Mouse (Mus musculus): ENCODE measurements around the gene Endou. TPM values are rescaled to one million over a fixed set of nuclear protein-coding genes. Genes with fewer than 3 reads are reported as not detected.

Gene Endou
- polyA plus RNA-seq, 1 experiment = 0.04 TPM

DNA sequence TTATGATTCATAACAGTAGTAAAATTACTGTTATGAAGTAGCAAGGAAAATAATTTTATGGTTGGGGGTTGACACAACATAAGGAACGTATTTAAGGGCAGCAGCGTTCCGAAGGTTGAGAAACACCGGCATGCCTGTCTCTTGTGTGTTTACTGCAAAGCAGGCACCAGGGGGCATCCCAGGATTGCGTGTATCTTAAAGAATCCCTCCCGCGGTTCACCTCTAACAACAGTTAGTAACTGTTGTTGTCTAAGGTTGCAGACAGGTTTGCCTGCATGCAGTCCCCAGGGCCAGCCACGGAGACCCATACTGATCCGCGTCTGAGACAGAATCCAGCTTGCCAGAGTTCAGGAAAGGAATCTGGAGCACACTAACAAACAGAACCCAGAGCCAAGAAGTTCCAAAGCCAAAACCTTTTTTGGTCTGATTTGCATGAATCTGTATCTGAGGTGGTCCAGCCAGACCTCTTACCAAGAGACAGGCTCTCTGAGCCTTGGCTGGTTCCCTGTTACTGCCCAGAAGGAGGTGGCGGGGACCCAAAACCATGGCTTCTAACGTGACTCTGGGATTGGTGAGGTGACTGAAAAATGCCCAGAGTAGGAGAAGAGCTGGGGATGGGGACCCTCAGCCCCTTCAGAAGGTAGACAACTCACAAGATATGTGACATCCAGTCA is 13.1 kb downstream of the Endou start:
- peaks cover 13% of the 10 kb centered on the region for H3K27me3 ChIP-seq (ENCODE audit: control insufficient read depth, insufficient read depth, insufficient read length)
- no peak for TF ChIP-seq FOSL1 (IDR thresholded peaks at IDR 0.05; ENCODE audit: insufficient read depth, low read length, poor library complexity, severe bottlenecking)
- no peak for TF ChIP-seq CEBPB (IDR thresholded peaks at IDR 0.05; ENCODE audit: low read depth)
- TF ChIP-seq MYOG (IDR thresholded peaks at IDR 0.05; ENCODE audit: control insufficient read depth, extremely low read depth, insufficient read length) = no peak
- no peak for TF ChIP-seq USF1 (IDR thresholded peaks at IDR 0.05; ENCODE audit: low read depth)
- peak; percentile 64 for TF ChIP-seq CTCF (IDR thresholded peaks at IDR 0.05; ENCODE audit: control insufficient read depth, insufficient read depth, insufficient read length)
- no peak for TF ChIP-seq MYOD1 (IDR thresholded peaks at IDR 0.05; ENCODE audit: control insufficient read depth, insufficient read length, low read depth)
- peak; percentile 5 for TF ChIP-seq MAX (IDR thresholded peaks at IDR 0.05)

DNA sequence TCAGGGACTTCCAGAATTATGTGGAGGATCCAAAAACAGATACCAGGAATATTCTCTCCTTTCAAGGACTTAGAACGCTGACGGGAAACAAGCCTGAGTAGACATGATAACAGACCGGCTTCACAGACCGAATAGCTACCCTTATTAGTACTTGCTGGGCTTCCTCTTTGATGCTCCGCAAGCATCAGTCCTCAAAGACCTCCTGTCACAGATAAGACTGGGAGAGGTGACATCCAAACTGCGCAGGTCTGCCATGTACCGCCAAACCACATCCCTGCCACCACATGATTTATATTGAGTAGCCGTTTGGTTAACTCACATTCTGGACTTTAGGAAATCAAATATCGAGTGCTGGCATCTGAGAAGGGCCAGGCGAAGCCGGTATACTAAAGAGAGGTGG is 14.4 kb downstream of the Endou start:
- Histone ChIP-seq H3K79me2 (ENCODE audit: control insufficient read depth, insufficient read depth) (no peaks in the 10 kb centered on the region), H3K79me3 (ENCODE audit: low read depth) (no peaks in the 10 kb centered on the region), H3K27me3 (ENCODE audit: control insufficient read depth, insufficient read depth, insufficient read length) (peaks cover 13% of the 10 kb centered on the region), H3K4me3 (ENCODE audit: insufficient read depth, poor library complexity, severe bottlenecking) (no peak overlapping the region), H3K36me3 (ENCODE audit: control insufficient read depth, insufficient read depth) (no peaks in the 10 kb centered on the region), H3ac (ENCODE audit: control insufficient read depth, insufficient read length, low read depth) (no peak overlapping the region)
- TF ChIP-seq CEBPB (IDR thresholded peaks at IDR 0.05; ENCODE audit: low read depth) (no peak), FOSL1 (IDR thresholded peaks at IDR 0.05; ENCODE audit: insufficient read depth, low read length, poor library complexity, severe bottlenecking) (no peak), MYOD1 (IDR thresholded peaks at IDR 0.05; ENCODE audit: control insufficient read depth, insufficient read length, low read depth) (no peak), CTCF (IDR thresholded peaks at IDR 0.05; ENCODE audit: control insufficient read depth, insufficient read depth, insufficient read length) (no peak), MAX (IDR thresholded peaks at IDR 0.05) (no peak)

More for the DNA sequence above, 13.1 kb downstream of the Endou start:
- Histone ChIP-seq H3K36me3 (ENCODE audit: control insufficient read depth, insufficient read depth) (no peaks in the 10 kb centered on the region), H3K79me3 (ENCODE audit: low read depth) (no peaks in the 10 kb centered on the region), H3K4me3 (ENCODE audit: insufficient read depth, poor library complexity, severe bottlenecking) (no peak overlapping the region), H3ac (ENCODE audit: control insufficient read depth, insufficient read length, low read depth) (no peak overlapping the region), H3K79me2 (ENCODE audit: control insufficient read depth, insufficient read depth) (no peaks in the 10 kb centered on the region)

DNA sequence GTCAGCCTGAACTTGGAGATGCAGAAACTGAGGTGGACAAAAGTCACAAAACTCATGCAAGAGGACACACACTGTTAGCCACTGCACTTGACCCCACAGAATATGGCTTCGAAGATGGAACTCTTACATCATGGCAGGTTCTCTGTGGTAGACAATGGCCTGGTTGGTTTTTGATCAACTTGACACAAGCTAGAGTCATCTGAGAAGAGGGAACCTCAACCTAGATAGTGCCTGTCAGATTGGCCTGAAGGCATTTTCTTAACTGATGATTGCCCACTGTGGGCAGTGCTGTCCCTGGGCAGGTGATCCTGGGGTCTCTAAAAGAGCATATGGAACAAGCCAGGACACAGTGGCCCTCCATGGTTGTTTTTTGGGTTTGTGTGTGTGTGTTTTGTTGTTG is 15.4 kb downstream of the Endou start:
- Histone ChIP-seq H3K36me3 (ENCODE audit: control insufficient read depth, insufficient read depth) (no peaks in the 10 kb centered on the region), H3K79me3 (ENCODE audit: low read depth) (no peaks in the 10 kb centered on the region), H3K27me3 (ENCODE audit: control insufficient read depth, insufficient read depth, insufficient read length) (peaks cover 13% of the 10 kb centered on the region), H3K4me3 (ENCODE audit: insufficient read depth, poor library complexity, severe bottlenecking) (no peak overlapping the region), H3K79me2 (ENCODE audit: control insufficient read depth, insufficient read depth) (no peaks in the 10 kb centered on the region), H3ac (ENCODE audit: control insufficient read depth, insufficient read length, low read depth) (no peak overlapping the region)
- TF ChIP-seq FOSL1 (IDR thresholded peaks at IDR 0.05; ENCODE audit: insufficient read depth, low read length, poor library complexity, severe bottlenecking) (no peak), CTCF (IDR thresholded peaks at IDR 0.05; ENCODE audit: control insufficient read depth, insufficient read depth, insufficient read length) (no peak), MYOD1 (IDR thresholded peaks at IDR 0.05; ENCODE audit: control insufficient read depth, insufficient read length, low read depth) (no peak), CEBPB (IDR thresholded peaks at IDR 0.05; ENCODE audit: low read depth) (no peak), MAX (IDR thresholded peaks at IDR 0.05) (no peak), USF1 (IDR thresholded peaks at IDR 0.05; ENCODE audit: low read depth) (no peak), MYOG (IDR thresholded peaks at IDR 0.05; ENCODE audit: control insufficient read depth, extremely low read depth, insufficient read length) (no peak)

DNA sequence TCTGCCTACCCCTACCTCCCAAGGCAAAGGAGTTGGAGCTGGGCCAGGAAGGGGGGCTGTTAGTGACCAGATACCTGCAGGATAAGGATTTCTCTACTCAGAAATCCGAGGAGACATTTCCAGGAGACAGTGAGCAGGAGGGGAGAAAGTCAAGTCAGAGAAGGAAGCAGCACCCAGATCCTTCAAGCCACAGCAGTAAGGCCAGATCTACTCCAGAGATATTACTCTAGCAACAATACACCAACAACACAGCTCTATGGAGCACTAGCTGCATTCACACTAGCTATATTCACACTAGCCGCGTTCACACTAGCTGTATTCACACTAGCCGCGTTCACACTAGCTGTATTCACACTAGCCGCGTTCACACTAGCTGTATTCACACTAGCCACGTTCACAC is 16.1 kb downstream of the Endou start:
- H3K27me3 ChIP-seq (ENCODE audit: control insufficient read depth, insufficient read depth, insufficient read length) = peaks cover 12% of the 10 kb centered on the region
- TF ChIP-seq MAX (IDR thresholded peaks at IDR 0.05) (no peak), CTCF (IDR thresholded peaks at IDR 0.05; ENCODE audit: control insufficient read depth, insufficient read depth, insufficient read length) (no peak), FOSL1 (IDR thresholded peaks at IDR 0.05; ENCODE audit: insufficient read depth, low read length, poor library complexity, severe bottlenecking) (no peak), MYOD1 (IDR thresholded peaks at IDR 0.05; ENCODE audit: control insufficient read depth, insufficient read length, low read depth) (no peak), USF1 (IDR thresholded peaks at IDR 0.05; ENCODE audit: low read depth) (no peak), MYOG (IDR thresholded peaks at IDR 0.05; ENCODE audit: control insufficient read depth, extremely low read depth, insufficient read length) (no peak), CEBPB (IDR thresholded peaks at IDR 0.05; ENCODE audit: low read depth) (no peak)
- no peak overlapping the region for H3ac ChIP-seq (ENCODE audit: control insufficient read depth, insufficient read length, low read depth)
- no peaks in the 10 kb centered on the region for H3K36me3 ChIP-seq (ENCODE audit: control insufficient read depth, insufficient read depth)
- H3K79me3 ChIP-seq (ENCODE audit: low read depth) = no peaks in the 10 kb centered on the region
- no peaks in the 10 kb centered on the region for H3K79me2 ChIP-seq (ENCODE audit: control insufficient read depth, insufficient read depth)
- no peak overlapping the region for H3K4me3 ChIP-seq (ENCODE audit: insufficient read depth, poor library complexity, severe bottlenecking)

DNA sequence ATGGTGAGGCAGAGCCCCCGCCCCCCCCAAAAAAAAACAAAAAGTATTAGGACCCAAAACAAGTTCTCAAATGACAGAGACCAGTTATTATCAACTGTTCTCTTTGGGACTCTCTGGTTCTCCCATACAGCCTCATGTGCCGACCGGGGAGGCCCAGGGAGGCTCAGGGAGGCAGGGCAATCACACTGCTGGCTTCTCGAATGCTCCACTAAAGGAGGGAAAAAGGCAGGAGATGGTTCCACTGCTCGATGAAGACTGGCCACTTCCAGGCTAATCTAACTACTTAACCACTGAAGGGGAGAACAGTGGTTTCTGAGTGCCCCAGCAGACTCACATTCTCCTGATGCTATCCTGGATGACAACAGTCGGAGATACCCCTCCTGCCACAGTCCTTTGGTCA is 18.6 kb downstream of the Endou start:
- Histone ChIP-seq H3K79me3 (ENCODE audit: low read depth) (no peaks in the 10 kb centered on the region), H3ac (ENCODE audit: control insufficient read depth, insufficient read length, low read depth) (no peak overlapping the region), H3K79me2 (ENCODE audit: control insufficient read depth, insufficient read depth) (no peaks in the 10 kb centered on the region), H3K4me3 (ENCODE audit: insufficient read depth, poor library complexity, severe bottlenecking) (no peak overlapping the region), H3K27me3 (ENCODE audit: control insufficient read depth, insufficient read depth, insufficient read length) (peaks cover 3% of the 10 kb centered on the region), H3K36me3 (ENCODE audit: control insufficient read depth, insufficient read depth) (no peaks in the 10 kb centered on the region)
- no peak for TF ChIP-seq MYOD1 (IDR thresholded peaks at IDR 0.05; ENCODE audit: control insufficient read depth, insufficient read length, low read depth)
- TF ChIP-seq MYOG (IDR thresholded peaks at IDR 0.05; ENCODE audit: control insufficient read depth, extremely low read depth, insufficient read length) = no peak
- no peak for TF ChIP-seq MAX (IDR thresholded peaks at IDR 0.05)
- TF ChIP-seq CEBPB (IDR thresholded peaks at IDR 0.05; ENCODE audit: low read depth) = no peak
- TF ChIP-seq USF1 (IDR thresholded peaks at IDR 0.05; ENCODE audit: low read depth) = no peak
- TF ChIP-seq FOSL1 (IDR thresholded peaks at IDR 0.05; ENCODE audit: insufficient read depth, low read length, poor library complexity, severe bottlenecking) = no peak
- no peak for TF ChIP-seq CTCF (IDR thresholded peaks at IDR 0.05; ENCODE audit: control insufficient read depth, insufficient read depth, insufficient read length)
